Mouse (Mus musculus) hindbrain, embryonic 15.5 days (tissue): ENCODE data around the gene Sema4b. TPM values are rescaled to one million over a fixed set of nuclear protein-coding genes. Genes with fewer than 3 reads are reported as not detected.
A peak's percentile ranks its signal among the peaks of the same experiment; 100 is the strongest.

Source experiments
- ATAC-seq: fragments of 200-750 bp; cut with Nextera tagmentation; 2 replicates; pipeline ENCODE4 v1.8.0; 2017; ENCODE audit warnings: low read depth, moderate number of reproducible peaks, moderate TSS enrichment; ENCODE audit not compliant: low FRiP score
- H3K27ac ChIP-seq: fragments of 300-500 bp; sonication (generic); replicated peaks from 2 replicates; pipeline ENCODE4 v1.5.1; 2015; ENCODE audit warnings: mild to moderate bottlenecking, inconsistent platforms
- H3K27me3 ChIP-seq: fragments of 300-500 bp; sonication (generic); 2 replicates; pipeline ENCODE4 v1.6.1; 2015; ENCODE audit warnings: control low read depth, inconsistent platforms
- H3K36me3 ChIP-seq: fragments of 300-500 bp; sonication (generic); 2 replicates; pipeline ENCODE4 v1.6.1; 2015; ENCODE audit warnings: control low read depth, inconsistent platforms
- H3K4me1 ChIP-seq: fragments of 300-500 bp; sonication (generic); replicated peaks from 2 replicates; pipeline ENCODE4 v1.6.1; 2015; ENCODE audit warnings: control low read depth, inconsistent platforms
- H3K4me2 ChIP-seq: fragments of 300-500 bp; sonication (generic); 2 replicates; pipeline ENCODE4 v1.6.1; 2015; ENCODE audit warnings: moderate library complexity, mild to moderate bottlenecking, inconsistent platforms
- H3K4me3 ChIP-seq: fragments of 300-500 bp; sonication (generic); 2 replicates; pipeline ENCODE4 v1.5.1; 2015; ENCODE audit warnings: mild to moderate bottlenecking, inconsistent platforms
- H3K9ac ChIP-seq: fragments of 300-500 bp; sonication (generic); 2 replicates; pipeline ENCODE4 v1.6.1; 2015; ENCODE audit warnings: inconsistent platforms
- H3K9me3 ChIP-seq: fragments of 300-500 bp; sonication (generic); 2 replicates; pipeline ENCODE4 v1.6.1; 2016; ENCODE audit warnings: control low read depth, inconsistent platforms
- WGBS: fragments of 180-500 bp; shearing (Covaris S2); methylation state at CpG from one replicate; pipeline ENCODE4 v1.1.7; 2015; 5-methylcytosine and 5-hydroxymethylcytosine counted together
- polyA plus RNA-seq: library from polyadenylated mRNA; unstranded; fragments of >200 nt; fragmentation: Nextera tagmentation; extraction: Ambion mirVana; gene quantifications from 2 replicates; pipeline ENCODE4 v1.2.1, GENCODE M21; 2015

Sema4b gene
- polyA plus RNA-seq, 1 experiment from 2014 or later = 25.7 TPM

- WGBS = 33% methylated on average over 11 of the region's 11 CpGs
- no peak overlapping the region for H3K9ac ChIP-seq
These were observed 2.7 kb downstream of the Sema4b start for GRCm38 (mm10) chr7:80189147-80189933.

GRCm38 (mm10) chr7:80191455-80191854 is 4.8 kb downstream of the Sema4b start:
- H3K4me1 ChIP-seq = peaks cover 65% of the 10 kb centered on the region
- ATAC-seq = no peak
- no peak overlapping the region for H3K9ac ChIP-seq

More at GRCm38 (mm10) chr7:80189147-80189933, 2.7 kb downstream of the Sema4b start:
- Histone ChIP-seq H3K9me3 (no peaks in the 10 kb centered on the region), H3K4me1 (peaks cover 69% of the 10 kb centered on the region), H3K4me3 (no peak overlapping the region), H3K27me3 (no peaks in the 10 kb centered on the region), H3K36me3 (no peaks in the 10 kb centered on the region), H3K4me2 (peak overlapping the region; percentile 11; the same call in 1 of the 2 replicates), H3K27ac (peak overlapping the region; percentile 48)
- no peak for ATAC-seq

GRCm38 (mm10) chr7:80192226-80193061 is 5.8 kb downstream of the Sema4b start:
- Histone ChIP-seq H3K9me3 (no peaks in the 10 kb centered on the region), H3K27me3 (no peaks in the 10 kb centered on the region), H3K4me3 (0 out of 2 replicates have a peak overlapping the region, but pooled peaks have one; percentile 2), H3K4me1 (peaks cover 62% of the 10 kb centered on the region), H3K36me3 (no peaks in the 10 kb centered on the region), H3K4me2 (peak overlapping the region; percentile 38), H3K27ac (peak overlapping the region; percentile 72), H3K9ac (0 out of 2 replicates have a peak overlapping the region, but pooled peaks have one; percentile 3)
- peak; percentile 84 for ATAC-seq
- 9% methylated on average over 15 of the region's 16 CpGs for WGBS

More at GRCm38 (mm10) chr7:80191455-80191854, 4.8 kb downstream of the Sema4b start:
- Histone ChIP-seq H3K4me3 (no peak overlapping the region), H3K4me2 (no peak overlapping the region), H3K27ac (peak overlapping the region; percentile 72), H3K36me3 (no peaks in the 10 kb centered on the region), H3K27me3 (no peaks in the 10 kb centered on the region), H3K9me3 (no peaks in the 10 kb centered on the region)
- WGBS = 38% methylated on average over 5 of the region's 5 CpGs

- 39% methylated on average over 13 of the region's 13 CpGs for WGBS
- peaks cover 53% of the 10 kb centered on the region for H3K4me1 ChIP-seq
These were observed 7.5 kb downstream of the Sema4b start for GRCm38 (mm10) chr7:80193941-80194739.

GRCm38 (mm10) chr7:80195146-80195545 is 8.5 kb downstream of the Sema4b start:
- 91% methylated on average over 5 of the region's 5 CpGs for WGBS
- peaks cover 58% of the 10 kb centered on the region for H3K4me1 ChIP-seq

More at GRCm38 (mm10) chr7:80193941-80194739, 7.5 kb downstream of the Sema4b start:
- peak overlapping the region; percentile 6; the same call in 1 of the 2 replicates for H3K4me2 ChIP-seq
- no peak overlapping the region for H3K4me3 ChIP-seq
- H3K36me3 ChIP-seq = no peaks in the 10 kb centered on the region
- no peak for ATAC-seq
- peak overlapping the region; percentile 60 for H3K27ac ChIP-seq
- no peaks in the 10 kb centered on the region for H3K9me3 ChIP-seq
- H3K9ac ChIP-seq = no peak overlapping the region
- no peaks in the 10 kb centered on the region for H3K27me3 ChIP-seq

GRCm38 (mm10) chr7:80195576-80196263 is 9.1 kb downstream of the Sema4b start:
- H3K4me1 ChIP-seq = peaks cover 63% of the 10 kb centered on the region
- H3K27ac ChIP-seq = no peak overlapping the region

More at GRCm38 (mm10) chr7:80195146-80195545, 8.5 kb downstream of the Sema4b start:
- no peak for ATAC-seq
- H3K4me2 ChIP-seq = no peak overlapping the region
- no peak overlapping the region for H3K4me3 ChIP-seq
- H3K36me3 ChIP-seq = no peaks in the 10 kb centered on the region
- no peak overlapping the region for H3K27ac ChIP-seq
- H3K9ac ChIP-seq = no peak overlapping the region
- no peaks in the 10 kb centered on the region for H3K27me3 ChIP-seq
- H3K9me3 ChIP-seq = no peaks in the 10 kb centered on the region

GRCm38 (mm10) chr7:80197371-80197770 is 10.7 kb downstream of the Sema4b start:
- no peak for ATAC-seq
- no peaks in the 10 kb centered on the region for H3K9me3 ChIP-seq
- H3K36me3 ChIP-seq = no peaks in the 10 kb centered on the region
- no peaks in the 10 kb centered on the region for H3K27me3 ChIP-seq
- peak overlapping the region; percentile 73 for H3K4me2 ChIP-seq
- H3K4me1 ChIP-seq = peaks cover 67% of the 10 kb centered on the region
- WGBS = 7% methylated on average over 4 of the region's 4 CpGs
- H3K4me3 ChIP-seq = peak overlapping the region; percentile 80
- H3K9ac ChIP-seq = peak overlapping the region; percentile 84
- peak overlapping the region; percentile 95 for H3K27ac ChIP-seq

More at GRCm38 (mm10) chr7:80195576-80196263, 9.1 kb downstream of the Sema4b start:
- Histone ChIP-seq H3K4me2 (no peak overlapping the region), H3K9me3 (no peaks in the 10 kb centered on the region), H3K27me3 (no peaks in the 10 kb centered on the region), H3K36me3 (no peaks in the 10 kb centered on the region), H3K9ac (no peak overlapping the region), H3K4me3 (no peak overlapping the region)
- no peak for ATAC-seq
- 82% methylated on average over 10 of the region's 11 CpGs for WGBS

GRCm38 (mm10) chr7:80197941-80198778 is 11.5 kb downstream of the Sema4b start:
- WGBS = under 1% methylated on average over 63 of the region's 74 CpGs
- peak; percentile 91 for ATAC-seq

GRCm38 (mm10) chr7:80198863-80199262 is 12.2 kb downstream of the Sema4b start:
- peak overlapping the region; percentile 80 for H3K4me3 ChIP-seq
- no peaks in the 10 kb centered on the region for H3K9me3 ChIP-seq
- peak overlapping the region; percentile 73 for H3K4me2 ChIP-seq
- H3K27ac ChIP-seq = peak overlapping the region; percentile 95
- ATAC-seq = peak; percentile 4; the same call in 1 of the 2 replicates
- H3K4me1 ChIP-seq = peaks cover 68% of the 10 kb centered on the region
- no peaks in the 10 kb centered on the region for H3K36me3 ChIP-seq
- WGBS = 1% methylated on average over 11 of the region's 11 CpGs
- peak overlapping the region; percentile 84 for H3K9ac ChIP-seq
- no peaks in the 10 kb centered on the region for H3K27me3 ChIP-seq

More at GRCm38 (mm10) chr7:80197941-80198778, 11.5 kb downstream of the Sema4b start:
- Histone ChIP-seq H3K9ac (peak overlapping the region; percentile 84), H3K4me2 (peak overlapping the region; percentile 73), H3K4me3 (peak overlapping the region; percentile 80), H3K9me3 (no peaks in the 10 kb centered on the region), H3K36me3 (no peaks in the 10 kb centered on the region), H3K4me1 (peaks cover 67% of the 10 kb centered on the region), H3K27me3 (no peaks in the 10 kb centered on the region), H3K27ac (peak overlapping the region; percentile 95)

GRCm38 (mm10) chr7:80199286-80199685 is 12.6 kb downstream of the Sema4b start:
- Histone ChIP-seq H3K27ac (peak overlapping the region; percentile 95), H3K9me3 (no peaks in the 10 kb centered on the region), H3K36me3 (no peaks in the 10 kb centered on the region), H3K4me3 (peak overlapping the region; percentile 80), H3K4me1 (peaks cover 68% of the 10 kb centered on the region), H3K4me2 (peak overlapping the region; percentile 73), H3K9ac (peak overlapping the region; percentile 84), H3K27me3 (no peaks in the 10 kb centered on the region)
- no peak for ATAC-seq
- 35% methylated on average over 6 of the region's 6 CpGs for WGBS
